Mouse (Mus musculus) frontal cortex, adult 2 months (tissue): ENCODE data around the gene Pmm2. TPM values are rescaled to one million over a fixed set of nuclear protein-coding genes. Genes with fewer than 3 reads are reported as not detected.
A peak's percentile ranks its signal among the peaks of the same experiment; 100 is the strongest.

Experiments
- DNase-seq, 2 experiments: peaks; one replicate each; pipeline ENCODE4 v3.0.0; 2022; ENCODE audit warnings: low spot score in 1 of 2; ENCODE audit errors: extremely low spot score in 1 of 2
- polyA plus RNA-seq: library from polyadenylated mRNA; depleted of rRNA; stranded (reverse); fragments of >200 nt; gene quantifications from 2 replicates; pipeline ENCODE4 v1.2.3, GENCODE M21; 2012; rRNA removed

Pmm2 gene
- 45.3 and 48.4 TPM in 2 replicates for polyA plus RNA-seq

- DNase-seq, result peak; percentile 82 to 92
These were observed at the start of gene Pmm2, which contains the start of gene Tmem186 for GRCm38 (mm10) chr16:8637217-8638051. Gene Pmm2 (plus strand): TSS chr16:8637674. Gene Tmem186 (minus strand): TSS chr16:8637712.

GRCm38 (mm10) chr16:8595411-8595810, 42.1 kb upstream of the Pmm2 start:
- DNase-seq, result peak; percentile 58 to 76

- DNase-seq, result peak; percentile 28 to 55
These were observed 41.1 kb upstream of the Pmm2 start for GRCm38 (mm10) chr16:8596336-8596735.

GRCm38 (mm10) chr16:8597516-8597915, 40.0 kb upstream of the Pmm2 start:
- no peak for DNase-seq

GRCm38 (mm10) chr16:8603789-8604188, 33.7 kb upstream of the Pmm2 start:
- no peak for DNase-seq

- no peak for DNase-seq
These were observed 27.1 kb upstream of the Pmm2 start for GRCm38 (mm10) chr16:8610397-8610796.

- DNase-seq, result no peak
These were observed 25.1 kb upstream of the Pmm2 start for GRCm38 (mm10) chr16:8612214-8613005.

- DNase-seq, result no peak
These were observed 24.4 kb upstream of the Pmm2 start for GRCm38 (mm10) chr16:8613039-8613438.

GRCm38 (mm10) chr16:8613447-8613846, 24.0 kb upstream of the Pmm2 start:
- no peak for DNase-seq

GRCm38 (mm10) chr16:8619659-8620314, 17.7 kb upstream of the Pmm2 start:
- DNase-seq, result no peak

- no peak for DNase-seq
These were observed 17.0 kb upstream of the Pmm2 start for GRCm38 (mm10) chr16:8620315-8621115.

- no peak for DNase-seq
These were observed 7.1 kb upstream of the Pmm2 start for GRCm38 (mm10) chr16:8630419-8630818.

GRCm38 (mm10) chr16:8631428-8631827, 6.0 kb upstream of the Pmm2 start:
- no peak for DNase-seq

- DNase-seq, result no peak
These were observed 632 bp upstream of the Pmm2 start for GRCm38 (mm10) chr16:8636867-8637216.

- DNase-seq, result no peak
These were observed 657 bp downstream of the Pmm2 start for GRCm38 (mm10) chr16:8638131-8638530.

GRCm38 (mm10) chr16:8639466-8640191, 2.2 kb downstream of the Pmm2 start:
- no peak for DNase-seq

GRCm38 (mm10) chr16:8643855-8644254, 6.4 kb downstream of the Pmm2 start:
- DNase-seq, result peak in 1 of 2 experiments; percentile 62

- no peak for DNase-seq
These were observed 8.1 kb downstream of the Pmm2 start for GRCm38 (mm10) chr16:8645546-8645945.

GRCm38 (mm10) chr16:8650007-8650406, 12.5 kb downstream of the Pmm2 start:
- no peak for DNase-seq

GRCm38 (mm10) chr16:8655108-8655507, 17.6 kb downstream of the Pmm2 start:
- no peak for DNase-seq
